ENCODE assay signal across 19 mouse cellular contexts in genomic region chr7:113591557-113592354, GRCm38 (mm10).
DNase-seq lines count a peak whose midpoint lies in the region; TF ChIP-seq lines count a peak whose summit lies in the region.
"Had no signal": no experiment of that assay in that cellular context is flagged by ENCODE, and none has a peak within 500 bp of the region (broad histone marks: within the 10 kb centered on the region; RNA-seq: fewer than 3 reads in every experiment).

No protein-coding gene starts in this region.

- no peaks in the 10 kb centered on the region for H3K27me3 ChIP-seq in kidney, adult 2 months (replicated peaks; ENCODE audit: control insufficient read depth, insufficient read depth, low read length)
- H3K27me3 ChIP-seq: forebrain, embryonic 13.5 days; heart, embryonic 15.5 days; limb, embryonic 12.5 days; liver, embryonic 13.5 days; midbrain, embryonic 12.5 days had no signal

- no peak for TF ChIP-seq POLR2A in kidney, adult 2 months (IDR thresholded peaks at IDR 0.05; ENCODE audit: low read depth, low read length)

- H3K4me3 ChIP-seq in kidney, adult 2 months (ENCODE audit: insufficient read depth, low read depth, low read length) = no peak overlapping the region
- H3K4me3 ChIP-seq: forebrain, embryonic 13.5 days; heart, adult 2 months; heart, embryonic 15.5 days; limb, embryonic 12.5 days; liver, embryonic 13.5 days; midbrain, embryonic 12.5 days had no signal

- H3K4me1 ChIP-seq in kidney, adult 2 months (ENCODE audit: control insufficient read depth, insufficient read depth, low read length) = peaks cover 21% of the 10 kb centered on the region
- H3K4me1 ChIP-seq: forebrain, embryonic 13.5 days; liver, embryonic 13.5 days; midbrain, embryonic 12.5 days had no signal

- no peaks in the 10 kb centered on the region for H3K36me3 ChIP-seq in kidney, adult 2 months (ENCODE audit: control insufficient read depth, insufficient read depth, low read length)
- H3K36me3 ChIP-seq: heart, embryonic 15.5 days; limb, embryonic 12.5 days; liver, embryonic 13.5 days; midbrain, embryonic 12.5 days had no signal

- no peak for TF ChIP-seq CTCF in kidney, adult 2 months (conservative IDR thresholded peaks at IDR 0.05; ENCODE audit: insufficient read depth, insufficient read length, low read depth, low read length)

- H3K27ac ChIP-seq in kidney, adult 2 months (ENCODE audit: insufficient read depth, low read depth, low read length) = peak overlapping the region; percentile 66
- H3K27ac ChIP-seq: forebrain, embryonic 13.5 days; heart, adult 2 months; heart, embryonic 15.5 days; limb, embryonic 12.5 days; liver, embryonic 13.5 days; midbrain, embryonic 12.5 days had no signal

- peak; percentile 22 for DNase-seq in kidney, adult 2 months
- no peak for DNase-seq in kidney, postnatal 25 days
- DNase-seq in urinary bladder, postnatal 14 days (ENCODE audit: low spot score) = peak; percentile 21
- no peak for DNase-seq in urinary bladder, adult 2 months (ENCODE audit: low spot score)
- peak; percentile 19 to 27 for DNase-seq in kidney, postnatal 36 days
- no peak for DNase-seq in right cerebral cortex, postnatal 10 days (ENCODE audit: low spot score in 2 of 2)
- no peak for DNase-seq in liver
- DNase-seq: cerebellum, adult 18-20 months; cerebellum, postnatal 36 days; gastrocnemius, postnatal 10 days; heart, adult 2 months; heart, postnatal 4 days; liver, embryonic 13.5 days; retina, postnatal 1 day; thymus, postnatal 4 days had no signal

- 66% methylated on average over 9 of the region's 9 CpGs for WGBS in kidney, adult 2 months

Comparison
In these comparisons a context has a peak if more than half of its experiments do, and no peak if none do; other contexts are left out.
1. DNase-seq: peak in kidney, adult 2 months (single experiment), urinary bladder, postnatal 14 days (single experiment) and kidney, postnatal 36 days (2 of 2); none in kidney, postnatal 25 days (0 of 2), urinary bladder, adult 2 months (single experiment), right cerebral cortex, postnatal 10 days (0 of 2) and liver (single experiment).